Mouse (Mus musculus) ES-Bruce4 (cell line): ENCODE measurements around the gene Olfr1441.

ENCODE experiments used
- CTCF ChIP-seq: IDR thresholded peaks from one replicate; pipeline ENCODE4 v1.8.1; 2011; ENCODE audit warnings: low read depth, low read length
- EP300 ChIP-seq: IDR thresholded peaks from 2 replicates; pipeline ENCODE4 v1.6.1; 2011; ENCODE audit warnings: low read depth, low read length; ENCODE audit not compliant: insufficient read depth
- POLR2A ChIP-seq: IDR thresholded peaks from one replicate; pipeline ENCODE4 v1.8.1; 2011; ENCODE audit warnings: low read length; ENCODE audit not compliant: insufficient read depth

- TF ChIP-seq CTCF (no peak), EP300 (no peak), POLR2A (no peak)
Measured at GRCm38 (mm10) chr19:12373004-12373403, 44.2 kb upstream of the Olfr1441 start.
